Mouse (Mus musculus) left cerebral cortex, postnatal 36 days (tissue): ENCODE results near the gene Slc16a7. TPM values are rescaled to one million over a fixed set of nuclear protein-coding genes. Genes with fewer than 3 reads are reported as not detected.
A peak's percentile ranks its signal among the peaks of the same experiment; 100 is the strongest.

Source experiments
- DNase-seq, 2 experiments: peaks; one replicate each; pipeline ENCODE4 v3.0.0; 2021 to 2022; ENCODE audit warnings: low spot score in 2 of 2, mixed read lengths in 1 of 2
- intact Hi-C: fragments of 180-260 bp; cut with DNase I; formaldehyde crosslinking; loops from one replicate; pipeline ENCODE4 v1.15.1; 2025
- total RNA-seq, 2 experiments: library from RNA; stranded (reverse); gene quantifications; 2 replicates each; pipeline ENCODE4 v1.2.3; 2021

Gene Slc16a7
- total RNA-seq: 10 to 100 TPM; 57.1 to 62.4 TPM

GRCm38 (mm10) chr10:125388876-125389786 is at the start of gene Slc16a7:
Gene Slc16a7, minus strand, starts transcription at chr10:125389465.
- intact Hi-C loops: loop anchor here (10.0 kb wide), 1 partner anchor 284 kb away; no protein-coding TSS in a partner anchor

GRCm38 (mm10) chr10:125418795-125419194 is 29.5 kb upstream of the Slc16a7 start:
- intact Hi-C loops: no loop called here
- no peak for DNase-seq

More at GRCm38 (mm10) chr10:125388876-125389786, at the start of gene Slc16a7:
- peak; percentile 89 to 91 for DNase-seq

GRCm38 (mm10) chr10:125399796-125400195 is 10.5 kb upstream of the Slc16a7 start:
- no peak for DNase-seq
- intact Hi-C loops: no loop called here

- intact Hi-C loops: no loop called here
- no peak for DNase-seq
Measured at GRCm38 (mm10) chr10:125390011-125390410, 746 bp upstream of the Slc16a7 start.

- DNase-seq: peak; percentile 68 to 69
- intact Hi-C loops: loop anchor here (10.0 kb wide), 1 partner anchor 284 kb away; no protein-coding TSS in a partner anchor
Measured at GRCm38 (mm10) chr10:125388481-125388875, 787 bp downstream of the Slc16a7 start.

GRCm38 (mm10) chr10:125387782-125388415 is 1.4 kb downstream of the Slc16a7 start:
- intact Hi-C loops: loop anchor here (10.0 kb wide), 1 partner anchor 283 kb away; no protein-coding TSS in a partner anchor
- peak; percentile 42 to 60 for DNase-seq

- intact Hi-C loops: no loop called here
- DNase-seq: no peak
Measured at GRCm38 (mm10) chr10:125375526-125375925, 13.7 kb downstream of the Slc16a7 start.

GRCm38 (mm10) chr10:125372666-125373065 is 16.6 kb downstream of the Slc16a7 start:
- DNase-seq: no peak

GRCm38 (mm10) chr10:125371451-125371850 is 17.8 kb downstream of the Slc16a7 start:
- intact Hi-C loops: no loop called here
- no peak for DNase-seq

More at GRCm38 (mm10) chr10:125372666-125373065, 16.6 kb downstream of the Slc16a7 start:
- intact Hi-C loops: no loop called here

GRCm38 (mm10) chr10:125370037-125370610 is 19.1 kb downstream of the Slc16a7 start:
- intact Hi-C loops: no loop called here

GRCm38 (mm10) chr10:125358479-125358878 is 30.8 kb downstream of the Slc16a7 start:
- DNase-seq: no peak
- intact Hi-C loops: no loop called here

More at GRCm38 (mm10) chr10:125370037-125370610, 19.1 kb downstream of the Slc16a7 start:
- DNase-seq: no peak

GRCm38 (mm10) chr10:125352805-125353204 is 36.5 kb downstream of the Slc16a7 start:
- DNase-seq: no peak
- intact Hi-C loops: no loop called here

GRCm38 (mm10) chr10:125348171-125348570 is 41.1 kb downstream of the Slc16a7 start:
- intact Hi-C loops: no loop called here
- DNase-seq: no peak

GRCm38 (mm10) chr10:125347149-125347548 is 42.1 kb downstream of the Slc16a7 start:
- intact Hi-C loops: no loop called here
- DNase-seq: no peak

- no peak for DNase-seq
- intact Hi-C loops: no loop called here
Measured at GRCm38 (mm10) chr10:125346364-125346763, 42.9 kb downstream of the Slc16a7 start.

- intact Hi-C loops: no loop called here
Measured at GRCm38 (mm10) chr10:125345583-125345982, 43.7 kb downstream of the Slc16a7 start.

GRCm38 (mm10) chr10:125342204-125342603 is 47.1 kb downstream of the Slc16a7 start:
- intact Hi-C loops: no loop called here
- no peak for DNase-seq

More at GRCm38 (mm10) chr10:125345583-125345982, 43.7 kb downstream of the Slc16a7 start:
- no peak for DNase-seq

- intact Hi-C loops: no loop called here
- DNase-seq: no peak
Measured at GRCm38 (mm10) chr10:125333799-125334198, 55.5 kb downstream of the Slc16a7 start.

- intact Hi-C loops: no loop called here
- no peak for DNase-seq
Measured at GRCm38 (mm10) chr10:125331334-125331733, 57.9 kb downstream of the Slc16a7 start.
